Mouse (Mus musculus) common myeloid progenitor, adult 5-6 weeks (primary cell): ENCODE measurements around the gene Best3. TPM values are rescaled to one million over a fixed set of nuclear protein-coding genes. Genes with fewer than 3 reads are reported as not detected.
"Not testable (repeated sequence)": the region's sequence is repeated elsewhere in the genome, so short reads cannot be mapped to it uniquely, and the experiment has no call there.

Source experiments
- ATAC-seq: replicated peaks from 2 replicates; pipeline ENCODE4 v1.8.0; 2016; ENCODE audit warnings: low read depth, mild to moderate bottlenecking, moderate TSS enrichment, inconsistent platforms; ENCODE audit not compliant: poor library complexity, severe bottlenecking
- total RNA-seq: library from RNA; stranded (forward); fragments of 200-1000, 187-1606 nt; gene quantifications from 2 replicates; pipeline ENCODE4 v1.2.3, GENCODE M21; 2017

Best3 gene
- total RNA-seq, 1 experiment from 2014 or later = not detected

GRCm38 (mm10) chr10:117021020-117021754 lies 35.1 kb downstream of the Best3 start:
- ATAC-seq = no peak

GRCm38 (mm10) chr10:117023693-117024092 lies 37.6 kb downstream of the Best3 start:
- ATAC-seq = peak; percentile 64

GRCm38 (mm10) chr10:117025776-117026175 lies 39.7 kb downstream of the Best3 start:
- ATAC-seq = not testable (repeated sequence)

GRCm38 (mm10) chr10:117026176-117026575 lies 40.1 kb downstream of the Best3 start:
- ATAC-seq = no peak; the same call in 1 of the 2 replicates

GRCm38 (mm10) chr10:117031160-117031559 lies 45.0 kb downstream of the Best3 start:
- no peak for ATAC-seq

- peak; percentile 98 for ATAC-seq
Observed at GRCm38 (mm10) chr10:117033785-117034184, 47.7 kb downstream of the Best3 start.

GRCm38 (mm10) chr10:117040355-117040754 lies 54.2 kb downstream of the Best3 start:
- 0 out of 2 replicates have a peak, but pooled peaks have one; percentile 52 for ATAC-seq

- ATAC-seq = no peak
Observed at GRCm38 (mm10) chr10:117042295-117042694, 56.2 kb downstream of the Best3 start.

GRCm38 (mm10) chr10:117043497-117044166 lies 57.5 kb downstream of the Best3 start:
- ATAC-seq = 0 out of 2 replicates have a peak, but pooled peaks have one; percentile 40

- ATAC-seq = peak; percentile 50
Observed at GRCm38 (mm10) chr10:117045175-117046056, 59.3 kb downstream of the Best3 start, which contains the start of gene Lrrc10. Gene Lrrc10 (plus strand): TSS chr10:117045341.

GRCm38 (mm10) chr10:117049253-117049652 lies 63.1 kb downstream of the Best3 start:
- no peak for ATAC-seq

- no peak for ATAC-seq
Observed at GRCm38 (mm10) chr10:117049961-117050597, 64.0 kb downstream of the Best3 start.

- ATAC-seq = no peak
Observed at GRCm38 (mm10) chr10:117055668-117056067, 69.6 kb downstream of the Best3 start.

GRCm38 (mm10) chr10:117062894-117063253 lies 76.8 kb downstream of the Best3 start:
- ATAC-seq = peak; percentile 27

GRCm38 (mm10) chr10:117063254-117064021 lies 77.3 kb downstream of the Best3 start, which contains the start of gene Cct2:
Gene Cct2 (minus strand): TSS chr10:117063814.
- peak; percentile 85 for ATAC-seq

GRCm38 (mm10) chr10:117064076-117064475 lies 78.0 kb downstream of the Best3 start:
- ATAC-seq = no peak

GRCm38 (mm10) chr10:117069109-117069508 lies 83.0 kb downstream of the Best3 start:
- no peak for ATAC-seq

GRCm38 (mm10) chr10:117072191-117072888 lies 86.2 kb downstream of the Best3 start:
- ATAC-seq = no peak
